Mouse (Mus musculus) ES-E14 (cell line): ENCODE measurements at regions not wholly inside any gene's neighbourhood (a gene's known extent, or its start where the extent isn't known, plus 50 kb on each side); places are given as distances from the start of the nearest gene placed in this dataset.

ENCODE experiments used
- CHD2 ChIP-seq: IDR thresholded peaks from 2 replicates; pipeline ENCODE4 v1.6.1; 2014; ENCODE audit warnings: mild to moderate bottlenecking, low read depth, low read length, inconsistent platforms
- ZC3H11A ChIP-seq: IDR thresholded peaks from 2 replicates; pipeline ENCODE4 v1.6.1; 2012; ENCODE audit warnings: low read depth, mild to moderate bottlenecking, inconsistent platforms, low read length, borderline replicate concordance
- ZNF384 ChIP-seq: IDR thresholded peaks from 2 replicates; pipeline ENCODE4 v1.6.1; 2012; ENCODE audit warnings: low read depth, low read length, inconsistent platforms

DNA sequence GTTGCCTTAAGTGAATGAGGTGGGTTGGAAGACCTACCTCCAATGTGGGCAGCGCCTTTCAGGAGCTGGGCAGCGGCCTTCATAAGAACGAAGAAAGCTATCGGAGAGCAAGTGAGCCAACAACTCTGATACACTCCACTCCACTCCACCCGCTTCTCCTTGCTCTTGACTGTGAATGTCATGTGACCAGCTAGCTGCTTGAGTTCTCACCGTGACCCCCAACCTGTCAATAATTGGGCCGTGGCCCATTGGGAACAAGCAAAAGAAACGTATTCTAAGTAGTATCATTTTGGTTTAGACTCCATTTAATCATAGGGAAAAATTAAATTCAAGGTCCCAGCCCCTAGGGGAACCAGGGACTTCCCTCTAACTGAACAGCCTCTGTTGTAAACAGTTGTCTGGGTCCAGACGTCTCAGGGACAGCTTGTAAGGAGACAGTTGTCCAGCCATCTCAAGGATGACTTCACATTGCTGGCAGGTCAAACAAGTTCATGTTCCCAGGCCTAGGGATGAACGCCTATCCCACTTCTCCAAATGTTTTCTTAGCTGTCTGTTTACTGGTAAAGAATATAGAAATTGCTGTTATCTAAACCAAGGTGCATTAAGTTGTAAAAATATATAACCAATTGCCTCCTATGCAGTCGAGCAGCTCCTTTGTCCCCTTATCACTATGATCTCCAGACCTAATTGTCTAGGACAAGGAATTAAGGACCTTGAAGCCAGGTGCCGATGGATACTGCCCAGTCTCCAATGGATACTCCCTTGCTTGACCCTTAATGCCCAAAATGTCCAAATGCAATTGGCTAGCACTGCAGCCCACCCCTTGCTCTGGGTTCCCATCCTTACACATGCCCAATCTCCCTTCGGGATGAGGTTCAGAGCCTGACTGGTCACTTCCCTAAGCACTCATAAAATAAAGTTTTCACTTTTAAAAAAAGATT is 67.1 kb upstream of the Cpm start:
- TF ChIP-seq ZC3H11A = no peak
- TF ChIP-seq CHD2 = no peak
- TF ChIP-seq ZNF384 = no peak
